Mouse (Mus musculus) bone marrow macrophage, adult 2 months (primary cell): Measurements from ENCODE around the gene Hoxd8. TPM values are rescaled to one million over a fixed set of nuclear protein-coding genes. Genes with fewer than 3 reads are reported as not detected.

Source experiments
- H3K27ac ChIP-seq: 2 replicates; pipeline ENCODE4 v1.5.1; 2012; ENCODE audit warnings: low read depth, low read length; ENCODE audit not compliant: insufficient read depth
- H3K4me1 ChIP-seq: 2 replicates; pipeline ENCODE4 v1.6.1; 2012; ENCODE audit warnings: low read length; ENCODE audit not compliant: control insufficient read depth, insufficient read depth
- H3K4me3 ChIP-seq: 2 replicates; pipeline ENCODE4 v1.5.1; 2012; ENCODE audit warnings: mild to moderate bottlenecking, low read length, moderate library complexity; ENCODE audit not compliant: insufficient read depth
- CTCF ChIP-seq: IDR thresholded peaks from 2 replicates; pipeline ENCODE4 v1.5.1; 2012; ENCODE audit warnings: low read depth, mild to moderate bottlenecking, low read length, moderate library complexity
- POLR2A ChIP-seq: IDR thresholded peaks from 2 replicates; pipeline ENCODE4 v1.6.1; 2012; ENCODE audit warnings: mild to moderate bottlenecking, low read depth, low read length, borderline replicate concordance
- polyA plus RNA-seq: library from polyadenylated mRNA; stranded (reverse); fragments of >200 nt; gene quantifications from 2 replicates; pipeline ENCODE4 v1.2.4, GENCODE M21; 2012; ENCODE audit not compliant: missing spikeins, insufficient read depth, insufficient read length

Gene Hoxd8
- polyA plus RNA-seq, 1 experiment: not detected

DNA sequence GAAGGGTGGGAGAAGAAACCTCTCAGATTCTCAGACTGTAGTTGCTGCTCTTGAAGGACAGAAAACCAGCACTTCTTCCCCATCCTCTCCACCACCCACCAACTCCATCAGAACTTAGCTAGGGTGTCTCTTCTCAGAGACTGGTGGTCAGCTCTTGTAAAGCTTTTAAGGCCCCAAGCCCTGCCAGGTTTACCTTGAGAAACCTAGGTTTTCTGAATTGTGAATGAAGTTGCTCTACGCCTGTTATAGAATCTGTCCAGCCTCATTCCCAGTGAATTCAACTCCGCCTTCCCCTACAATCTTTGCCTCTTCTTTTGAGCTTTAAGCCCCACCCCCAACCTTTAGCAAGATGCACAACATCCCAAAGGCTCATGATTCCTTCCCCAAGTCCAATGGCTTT lies 27.3 kb upstream of the Hoxd8 start:
- H3K4me1 ChIP-seq: 0 out of 2 replicates have a peak, but pooled peaks cover 2% of the 10 kb centered on the region
- no peak overlapping the region for H3K4me3 ChIP-seq
- no peak for TF ChIP-seq CTCF
- no peak for TF ChIP-seq POLR2A
- no peak overlapping the region for H3K27ac ChIP-seq

DNA sequence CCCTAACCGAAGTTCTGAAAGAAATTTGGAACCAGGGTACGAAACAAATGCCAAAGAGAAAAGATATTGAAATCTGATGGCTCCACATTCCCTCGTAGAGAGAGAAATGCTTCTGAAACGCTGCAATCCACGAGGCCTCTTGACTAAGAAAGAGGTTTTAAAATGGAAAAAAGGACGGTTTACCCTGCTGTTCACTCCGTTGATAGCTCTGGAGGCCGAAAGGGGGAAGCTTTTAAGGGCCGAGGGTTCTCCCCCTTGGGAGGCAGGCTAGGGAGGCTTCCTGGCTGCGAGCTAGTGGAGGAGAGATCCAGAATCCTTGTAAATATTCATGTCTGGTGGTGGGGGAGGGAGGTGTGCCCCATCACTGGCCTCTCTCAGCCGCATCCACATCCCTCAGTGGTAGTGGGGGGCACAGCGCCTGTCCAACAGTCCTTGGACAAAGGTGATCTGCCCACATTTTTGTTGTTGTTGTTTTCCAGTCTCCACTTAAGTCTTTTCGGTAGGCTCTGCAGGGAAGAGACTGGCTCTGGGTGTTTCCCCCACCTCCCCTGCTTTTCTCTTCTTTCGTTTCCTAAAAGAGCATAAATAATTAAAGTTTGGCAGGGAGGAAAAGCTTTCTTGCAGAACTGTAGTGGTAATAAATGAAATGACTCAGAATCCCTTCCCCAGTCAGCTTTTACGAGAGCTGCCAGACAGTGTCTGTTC lies 25.4 kb upstream of the Hoxd8 start, which contains the start of gene Hoxd11:
Hoxd11 (plus strand) TSS at position 667 of the 705 bp plus-strand sequence.
- no peak within 1 kb of the TSS for H3K4me3 ChIP-seq
- H3K27ac ChIP-seq: no peak within 1 kb of the TSS
- H3K4me1 ChIP-seq: no peaks in the 10 kb centered on the region
- TF ChIP-seq CTCF (no peak), POLR2A (no peak)

DNA sequence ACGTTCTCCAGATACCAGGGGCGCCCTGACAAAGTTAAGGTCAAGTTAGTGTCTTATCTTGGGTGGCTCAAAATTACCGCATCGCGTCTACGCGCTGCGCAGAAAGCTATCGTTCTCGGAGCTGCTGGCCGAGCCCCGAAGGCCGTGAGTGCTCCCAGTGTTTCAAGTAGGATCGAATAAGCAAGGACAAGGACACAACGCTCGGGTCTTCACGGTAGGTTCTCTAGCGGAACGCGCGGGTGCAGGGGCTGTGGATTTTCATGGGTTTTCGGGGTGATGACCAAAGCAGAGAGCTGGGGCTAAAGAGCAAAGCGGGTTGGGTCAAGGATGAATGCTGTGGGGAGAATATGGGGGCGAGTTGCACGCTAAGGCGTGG lies 24.8 kb upstream of the Hoxd8 start:
- Histone ChIP-seq H3K27ac (no peak overlapping the region), H3K4me1 (no peaks in the 10 kb centered on the region), H3K4me3 (no peak overlapping the region)
- TF ChIP-seq CTCF (no peak), POLR2A (no peak)

DNA sequence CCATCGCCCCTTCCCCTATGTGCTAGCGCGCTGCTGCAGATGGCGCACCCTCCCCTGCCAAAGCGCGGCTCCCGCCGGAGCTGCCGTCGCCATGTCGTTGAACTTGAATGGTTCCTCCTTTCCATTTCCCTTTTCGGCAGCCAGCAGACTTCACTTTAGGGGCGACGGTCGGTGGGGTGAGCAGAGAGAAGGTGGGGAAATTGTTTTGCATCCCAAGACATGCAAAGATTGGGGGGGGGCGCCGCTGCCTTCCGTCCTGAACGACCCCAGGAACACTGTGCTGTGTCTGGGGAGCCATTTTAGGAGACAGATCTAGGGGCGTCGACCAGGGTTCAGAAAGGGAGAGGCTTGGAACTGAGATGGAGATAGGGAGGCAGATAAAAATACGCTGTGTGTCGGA lies 24.4 kb upstream of the Hoxd8 start:
- no peak for TF ChIP-seq POLR2A
- no peak for TF ChIP-seq CTCF
- Histone ChIP-seq H3K4me3 (no peak overlapping the region), H3K4me1 (no peaks in the 10 kb centered on the region), H3K27ac (no peak overlapping the region)

DNA sequence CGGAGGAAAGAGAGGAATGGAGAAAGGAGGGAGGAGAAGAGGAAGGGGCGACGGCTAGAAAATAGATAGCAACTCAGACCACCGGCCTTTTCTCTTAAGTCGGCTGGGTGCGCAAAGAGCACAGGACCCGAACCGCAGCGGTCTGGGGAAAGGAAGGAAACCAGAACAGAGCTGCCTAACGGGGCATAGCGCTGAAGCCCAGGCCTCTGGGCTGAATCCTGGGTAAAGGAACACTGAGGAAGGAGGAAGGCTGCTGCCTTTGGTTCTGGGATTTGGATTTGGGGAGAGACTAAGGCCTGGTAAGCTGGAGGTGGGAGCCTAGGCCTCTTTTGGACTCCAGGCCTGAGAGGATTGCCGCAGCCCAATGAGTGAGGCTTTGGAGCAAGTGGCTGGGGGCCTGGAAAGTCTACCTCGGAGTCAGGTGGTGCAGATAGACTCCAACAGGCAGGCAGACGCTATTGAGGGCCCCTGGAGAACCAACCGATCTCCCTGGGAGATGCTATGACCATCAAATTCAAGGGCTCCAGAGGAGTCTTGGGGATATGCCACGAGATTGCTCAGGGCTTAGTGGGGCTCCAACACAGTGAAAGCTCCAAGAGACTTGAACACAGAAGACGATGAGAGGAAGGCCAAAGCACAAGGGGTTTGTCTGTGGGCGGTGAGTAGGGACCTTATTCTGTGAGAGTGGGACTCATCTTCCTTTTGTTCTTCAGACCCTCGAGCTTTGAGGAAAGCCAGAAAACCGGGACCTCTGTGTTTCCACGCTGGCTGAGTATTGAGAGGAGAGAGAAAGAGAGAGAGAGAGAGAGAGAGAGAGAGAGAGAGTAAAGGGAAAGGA lies 23.6 kb upstream of the Hoxd8 start:
- H3K27ac ChIP-seq: no peak overlapping the region
- no peak overlapping the region for H3K4me3 ChIP-seq
- H3K4me1 ChIP-seq: no peaks in the 10 kb centered on the region
- TF ChIP-seq CTCF (no peak), POLR2A (no peak)

DNA sequence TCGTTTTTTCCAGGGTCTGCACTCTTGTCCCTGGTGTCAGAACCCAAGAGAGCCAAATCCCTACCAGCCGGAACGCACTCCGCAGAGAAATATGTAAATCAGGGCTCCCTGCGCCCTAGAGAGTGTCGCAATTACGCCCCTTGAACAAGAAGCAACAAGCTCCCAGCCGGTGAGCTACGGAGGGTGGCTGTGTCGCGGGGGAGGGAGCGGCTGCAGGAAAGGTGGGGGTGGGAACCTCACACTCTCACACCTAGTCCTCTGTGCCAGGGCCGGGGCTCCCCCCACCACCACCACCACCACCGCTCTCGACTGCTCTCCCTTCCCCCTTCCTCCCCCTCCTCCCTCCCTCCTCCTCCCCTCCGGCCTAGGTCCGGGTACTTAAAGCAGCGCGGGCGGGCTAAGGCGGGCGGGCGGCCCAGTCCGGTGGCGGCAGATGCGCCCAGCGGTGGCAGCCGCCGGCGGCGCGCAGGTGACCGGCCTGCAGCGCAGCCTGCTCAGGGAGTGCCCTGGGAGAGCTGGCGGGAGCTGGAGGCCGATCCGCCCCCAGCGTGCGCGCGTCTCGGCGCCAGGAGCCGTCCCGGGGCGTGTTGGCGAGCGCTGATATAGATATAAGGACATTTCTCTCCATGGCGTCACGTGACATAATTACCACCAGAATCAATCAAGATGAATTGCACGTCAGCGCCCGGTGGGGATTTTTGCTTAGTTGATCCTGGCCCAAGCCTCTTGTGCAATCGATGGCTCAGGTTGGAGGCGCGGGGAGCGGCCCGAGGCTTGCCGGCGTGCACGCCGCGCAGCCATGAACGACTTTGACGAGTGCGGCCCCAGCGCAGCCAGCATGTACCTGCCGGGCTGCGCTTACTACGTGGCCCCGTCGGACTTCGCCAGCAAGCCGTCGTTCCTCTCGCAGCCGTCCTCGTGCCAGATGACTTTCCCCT lies 22.6 kb upstream of the Hoxd8 start:
- no peak overlapping the region for H3K27ac ChIP-seq
- TF ChIP-seq CTCF: no peak
- TF ChIP-seq POLR2A: no peak
- no peak overlapping the region for H3K4me3 ChIP-seq
- no peaks in the 10 kb centered on the region for H3K4me1 ChIP-seq

DNA sequence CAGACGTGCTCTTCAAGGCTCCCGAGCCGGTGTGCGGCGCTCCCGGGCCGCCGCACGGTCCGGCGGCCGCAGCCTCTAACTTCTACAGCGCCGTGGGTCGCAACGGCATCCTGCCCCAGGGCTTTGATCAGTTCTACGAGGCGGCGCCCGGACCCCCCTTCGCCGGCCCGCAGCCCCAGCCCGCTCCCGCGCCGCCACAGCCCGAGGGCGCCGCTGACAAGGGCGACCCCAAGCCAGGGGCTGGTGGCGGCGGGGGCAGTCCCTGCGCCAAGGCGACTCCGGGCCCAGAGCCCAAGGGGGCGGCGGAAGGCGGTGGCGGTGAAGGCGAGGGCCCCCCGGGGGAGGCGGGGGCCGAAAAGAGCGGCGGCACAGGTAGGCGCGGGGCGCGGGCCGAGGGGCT lies 21.6 kb upstream of the Hoxd8 start:
- no peaks in the 10 kb centered on the region for H3K4me1 ChIP-seq
- TF ChIP-seq CTCF: no peak
- TF ChIP-seq POLR2A: no peak
- H3K4me3 ChIP-seq: no peak overlapping the region
- no peak overlapping the region for H3K27ac ChIP-seq

DNA sequence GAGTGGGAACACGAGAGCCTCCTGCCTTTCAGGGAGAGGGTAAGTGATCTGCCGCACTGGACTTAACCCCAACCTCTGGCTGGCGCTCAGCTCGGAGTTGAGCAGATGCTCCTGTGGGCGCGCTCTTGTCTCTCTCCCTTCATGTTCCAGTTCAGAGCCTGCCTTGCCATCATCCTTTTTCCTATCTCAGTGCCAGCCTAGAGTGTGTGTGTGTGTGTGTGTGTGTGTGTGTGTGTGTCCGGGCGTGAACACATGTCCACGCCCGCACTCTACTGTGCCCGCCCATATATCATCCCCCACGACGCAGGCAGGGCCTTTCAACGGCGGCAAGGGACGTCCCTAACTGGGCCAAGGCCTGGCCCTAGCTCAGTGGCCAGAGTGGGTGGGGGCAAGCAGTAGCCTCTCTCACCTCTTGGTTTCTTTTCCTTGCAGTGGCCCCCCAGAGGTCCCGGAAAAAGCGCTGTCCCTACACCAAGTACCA lies 20.9 kb upstream of the Hoxd8 start:
- Histone ChIP-seq H3K4me1 (no peaks in the 10 kb centered on the region), H3K27ac (no peak overlapping the region), H3K4me3 (no peak overlapping the region)
- TF ChIP-seq CTCF (no peak), POLR2A (no peak)

DNA sequence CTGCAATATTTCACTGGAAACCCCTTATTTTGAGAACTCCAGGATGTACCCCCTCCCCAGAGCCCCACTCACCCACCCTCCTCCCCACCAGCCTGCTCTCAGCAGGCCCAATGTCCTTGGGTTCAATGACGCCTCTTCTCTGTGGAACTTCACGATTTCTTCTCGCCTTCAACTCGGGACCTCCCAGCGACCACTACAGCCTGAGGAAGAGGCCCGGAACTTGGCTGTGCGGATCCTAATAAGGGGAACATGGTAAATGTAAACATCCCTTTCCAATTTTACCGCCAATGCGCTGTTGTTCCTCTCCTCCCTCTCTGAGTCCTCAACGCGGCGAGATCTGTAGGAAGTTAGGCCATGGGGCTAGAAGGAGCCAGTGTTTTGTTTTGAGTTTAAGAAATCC lies 20.3 kb upstream of the Hoxd8 start:
- Histone ChIP-seq H3K4me3 (no peak overlapping the region), H3K27ac (no peak overlapping the region), H3K4me1 (no peaks in the 10 kb centered on the region)
- no peak for TF ChIP-seq POLR2A
- TF ChIP-seq CTCF: no peak
